ENCODE assay signal across 8 mouse cellular contexts in genomic region chr19:3767781-3768696, GRCm38 (mm10). TPM values are rescaled to one million over a fixed set of nuclear protein-coding genes. Genes with fewer than 3 reads are reported as not detected.
DNase-seq lines count a peak whose midpoint lies in the region; ATAC-seq lines count a peak whose summit lies in the region.

No protein-coding gene starts in this region.

- H3K9me3 ChIP-seq in heart, embryonic 14.5 days (ENCODE audit: control insufficient read depth, low read length): no peaks in the 10 kb centered on the region
- H3K9me3 ChIP-seq in liver, embryonic 12.5 days (replicated peaks): no peaks in the 10 kb centered on the region

- peak overlapping the region; percentile 100 for H3K27ac ChIP-seq in brown adipose tissue, adult 24 weeks (replicated peaks; ENCODE audit: low read depth, low read length)
- peak overlapping the region; percentile 99 to 100 for H3K27ac ChIP-seq in heart, embryonic 14.5 days (replicated peaks in 1 of 2; ENCODE audit: control insufficient read depth in 1 of 2, insufficient read depth in 1 of 2, low read depth in 2 of 2, low read length in 2 of 2)
- H3K27ac ChIP-seq in liver, embryonic 12.5 days: peak overlapping the region; percentile 99

- WGBS in heart, embryonic 14.5 days: under 1% methylated on average over 110 of the region's 111 CpGs
- WGBS in liver, embryonic 12.5 days (ENCODE audit: insufficient replicate concordance): 2% methylated on average over 109 of the region's 111 CpGs

- peak overlapping the region; percentile 97 for H3K4me3 ChIP-seq in brown adipose tissue, adult 24 weeks (ENCODE audit: insufficient read depth, low read depth, low read length)
- H3K4me3 ChIP-seq in heart, embryonic 14.5 days (ENCODE audit: control insufficient read depth in 1 of 2, insufficient read depth in 1 of 2, low read depth in 1 of 2, low read length in 2 of 2): peak overlapping the region; percentile 79 to 98
- peak overlapping the region; percentile 93 for H3K4me3 ChIP-seq in liver, embryonic 12.5 days

- peak; percentile 67 for ATAC-seq in erythroid progenitor cell, adult 5-6 weeks (replicated peaks; ENCODE audit: low FRiP score, poor library complexity, severe bottlenecking)
- ATAC-seq in heart, embryonic 14.5 days (ENCODE audit: insufficient number of reproducible peaks, insufficient read depth, low FRiP score, low read depth): peak; percentile 65
- peak; percentile 57 for ATAC-seq in liver, embryonic 12.5 days

- no peaks in the 10 kb centered on the region for H3K27me3 ChIP-seq in heart, embryonic 14.5 days (ENCODE audit: control insufficient read depth, insufficient read depth, low read length)
- H3K27me3 ChIP-seq in liver, embryonic 12.5 days (replicated peaks): peaks cover 30% of the 10 kb centered on the region
- H3K27me3 ChIP-seq in splenic B cell, adult 2 months (ENCODE audit: control insufficient read depth, insufficient read depth, low read length, poor library complexity, severe bottlenecking): no peaks in the 10 kb centered on the region

- peak overlapping the region; percentile 77 for H3K4me2 ChIP-seq in heart, embryonic 14.5 days (ENCODE audit: low read length)
- H3K4me2 ChIP-seq in liver, embryonic 12.5 days: peak overlapping the region; percentile 98

- DNase-seq in CD4-positive, CD25-positive, alpha-beta regulatory T cell, adult 2 months (ENCODE audit: low read depth, low spot score): peak; percentile 92
- peak; percentile 93 for DNase-seq in kidney, postnatal 10 days
- DNase-seq in naive thymus-derived CD4-positive, alpha-beta T cell, adult 2 months (ENCODE audit: low read depth): peak; percentile 98
- peak; percentile 92 for DNase-seq in splenic B cell, adult 2 months (ENCODE audit: low read depth, low spot score)

- H3K9ac ChIP-seq in heart, embryonic 14.5 days (ENCODE audit: low read length): peak overlapping the region; percentile 100
- H3K9ac ChIP-seq in liver, embryonic 12.5 days: peak overlapping the region; percentile 99

- no peaks in the 10 kb centered on the region for H3K36me3 ChIP-seq in heart, embryonic 14.5 days (ENCODE audit: control insufficient read depth, insufficient read depth, low read length)
- peaks cover 5% of the 10 kb centered on the region for H3K36me3 ChIP-seq in liver, embryonic 12.5 days
- no peaks in the 10 kb centered on the region; the same call in 1 of the 2 replicates for H3K36me3 ChIP-seq in splenic B cell, adult 2 months (ENCODE audit: control insufficient read depth, insufficient read depth, low read length, poor library complexity, severe bottlenecking)

- H3K4me1 ChIP-seq in brown adipose tissue, adult 24 weeks (ENCODE audit: control insufficient read depth, insufficient read depth, insufficient read length, low read length): peaks cover 12% of the 10 kb centered on the region; the same call in 1 of the 2 replicates
- H3K4me1 ChIP-seq in heart, embryonic 14.5 days (ENCODE audit: control insufficient read depth in 2 of 2, insufficient read depth in 2 of 2, low read length in 2 of 2): peaks cover 7 to 21% of the 10 kb centered on the region in 2 experiments
- peaks cover 15% of the 10 kb centered on the region for H3K4me1 ChIP-seq in liver, embryonic 12.5 days

RNA-seq across cellular contexts. Expression of gene Kmt5b, which starts 0.8 kb away (rescaled TPM):
- polyA plus RNA-seq in brown adipose tissue, adult 24 weeks (2012; ENCODE audit: insufficient read depth, insufficient read length, missing spikeins): 15.9 and 20.4 TPM in 2 replicates
- 15.1 and 19.1 TPM in 2 replicates for total RNA-seq in erythroid progenitor cell, adult 5-6 weeks (2015; ENCODE audit: low replicate concordance)
- 22.0 and 35.7 TPM in 2 replicates for total RNA-seq in erythroid progenitor cell, adult 5-6 weeks (2017; ENCODE audit: low replicate concordance)
- polyA plus RNA-seq in heart, embryonic 14.5 days (2014; fragmentation: Nextera tagmentation; extraction: Ambion mirVana): 25.6 and 27.3 TPM in 2 replicates
- polyA plus RNA-seq in liver, embryonic 12.5 days (2016; fragmentation: Nextera tagmentation; extraction: Ambion mirVana): 12.5 and 13.4 TPM in 2 replicates

RNA-seq across cellular contexts. Expression of gene 1810055G02Rik, which starts 59.9 kb away (rescaled TPM):
- 5.3 and 6.6 TPM in 2 replicates for polyA plus RNA-seq in brown adipose tissue, adult 24 weeks (2012; ENCODE audit: insufficient read depth, insufficient read length, missing spikeins)
- 5.0 and 8.4 TPM in 2 replicates for total RNA-seq in erythroid progenitor cell, adult 5-6 weeks (2015; ENCODE audit: low replicate concordance)
- 3.1 and 3.2 TPM in 2 replicates for total RNA-seq in erythroid progenitor cell, adult 5-6 weeks (2017; ENCODE audit: low replicate concordance)
- polyA plus RNA-seq in heart, embryonic 14.5 days (2014; fragmentation: Nextera tagmentation; extraction: Ambion mirVana): 18.0 and 18.2 TPM in 2 replicates
- 16.4 and 16.5 TPM in 2 replicates for polyA plus RNA-seq in liver, embryonic 12.5 days (2016; fragmentation: Nextera tagmentation; extraction: Ambion mirVana)

Comparison
In these comparisons a context has a peak if more than half of its experiments do, and no peak if none do; other contexts are left out.
1. Peak in every context shown above with its lines: DNase-seq, ATAC-seq, H3K4me3 ChIP-seq and H3K27ac ChIP-seq.